Mouse (Mus musculus) c-Kit-negative CD71-positive TER-119-positive erythroid progenitor cells, embryonic 14.5 days (primary cell): ENCODE measurements at regions not wholly inside any gene's neighbourhood (a gene's known extent, or its start where the extent isn't known, plus 50 kb on each side); places are given as distances from the start of the nearest gene placed in this dataset.
A peak's percentile ranks its signal among the peaks of the same experiment; 100 is the strongest.
"Not testable (repeated sequence)": the region's sequence is repeated elsewhere in the genome, so short reads cannot be mapped to it uniquely, and the experiment has no call there.

Experiments
- DNase-seq: peaks from one replicate; pipeline ENCODE4 v3.0.0-alpha.2; 2013; ENCODE audit warnings: low read depth, low spot score

- not testable (repeated sequence) for DNase-seq
Measured at GRCm38 (mm10) chr13:66349131-66349530, 91.8 kb downstream of the 2410141K09Rik start.

- DNase-seq, result not testable (repeated sequence)
Measured at GRCm38 (mm10) chr13:66320280-66320679, 92.9 kb upstream of the Gm10772 start.

- DNase-seq, result not testable (repeated sequence)
Measured at GRCm38 (mm10) chr13:66311819-66312218, 84.4 kb upstream of the Gm10772 start.

- peak; percentile 6 for DNase-seq
Measured at GRCm38 (mm10) chr13:66299901-66300300, 72.5 kb upstream of the Gm10772 start.

GRCm38 (mm10) chr13:66291385-66291784 lies 64.0 kb upstream of the Gm10772 start:
- not testable (repeated sequence) for DNase-seq
